Mouse (Mus musculus) heart, adult 2 months (tissue): ENCODE results near the gene Gm7030. TPM values are rescaled to one million over a fixed set of nuclear protein-coding genes. Genes with fewer than 3 reads are reported as not detected.
"Not testable (repeated sequence)": the region's sequence is repeated elsewhere in the genome, so short reads cannot be mapped to it uniquely, and the experiment has no call there.

Experiments
- DNase-seq, 2 experiments: peaks; one replicate each; pipeline ENCODE4 v3.0.0; 2021
- H3K27ac ChIP-seq: fragments of 200-600 bp; 2 replicates; pipeline ENCODE4 v1.8.1; 2022
- H3K27me3 ChIP-seq: fragments of 200-500 bp; 2 replicates; pipeline ENCODE4 v1.6.1; 2012; ENCODE audit warnings: mild to moderate bottlenecking, low read length, inconsistent platforms, mixed read lengths; ENCODE audit not compliant: control insufficient read depth, insufficient read depth
- H3K36me3 ChIP-seq: fragments of 200-500 bp; 2 replicates; pipeline ENCODE4 v1.6.1; 2012; ENCODE audit warnings: low read length, inconsistent platforms; ENCODE audit not compliant: control insufficient read depth, insufficient read depth
- H3K4me1 ChIP-seq: fragments of 200-500 bp; 2 replicates; pipeline ENCODE4 v1.6.1; 2011; ENCODE audit warnings: low read length; ENCODE audit not compliant: control insufficient read depth, insufficient read depth
- H3K4me3 ChIP-seq: fragments of 200-600 bp; 2 replicates; pipeline ENCODE4 v1.8.1; 2022
- H3K79me2 ChIP-seq: fragments of 200-500 bp; replicated peaks from 2 replicates; pipeline ENCODE4 v1.6.1; 2012; ENCODE audit warnings: mild to moderate bottlenecking, inconsistent platforms, low read length, moderate library complexity, mixed read lengths; ENCODE audit not compliant: control insufficient read depth, insufficient read depth
- H3K9ac ChIP-seq: fragments of 200-500 bp; 2 replicates; pipeline ENCODE4 v1.6.1; 2012; ENCODE audit warnings: low read depth, mild to moderate bottlenecking, control low read depth, inconsistent platforms, low read length, mixed read lengths
- CTCF ChIP-seq: fragments of 200-600 bp; IDR thresholded peaks from 2 replicates; pipeline ENCODE4 v1.8.1; 2022; ENCODE audit warnings: antibody characterized with exemption, mild to moderate bottlenecking, moderate library complexity
- EP300 ChIP-seq: fragments of 200-500 bp; IDR thresholded peaks from 2 replicates; pipeline ENCODE4 v1.6.1; 2011; ENCODE audit warnings: low read depth, low read length, control low read depth; ENCODE audit not compliant: insufficient read depth
- POLR2A ChIP-seq: fragments of 200-500 bp; IDR thresholded peaks from 2 replicates; pipeline ENCODE4 v1.6.1; 2011; ENCODE audit warnings: mild to moderate bottlenecking, low read depth, low read length, control low read depth; ENCODE audit not compliant: insufficient read depth
- WGBS: fragments of 180-500 bp; shearing (Covaris S2); methylation state at CpG from one replicate; pipeline ENCODE4 v1.1.7; 2018; 5-methylcytosine and 5-hydroxymethylcytosine counted together
- intact Hi-C: fragments of 180-260 bp; cut with DNase I; formaldehyde crosslinking; loops from one replicate; pipeline ENCODE4 v1.15.1; 2025
- polyA plus RNA-seq: library from polyadenylated mRNA; depleted of rRNA; stranded (reverse); fragments of >200 nt; gene quantifications from 2 replicates; pipeline ENCODE4 v1.2.3, GENCODE M21; 2012
- total RNA-seq, 2 experiments: library from RNA; stranded (reverse); gene quantifications; 2 replicates each; pipeline ENCODE4 v1.2.3; 2021

The Gm7030 gene
- total and polyA plus RNA-seq, 3 experiments: not detected

DNA sequence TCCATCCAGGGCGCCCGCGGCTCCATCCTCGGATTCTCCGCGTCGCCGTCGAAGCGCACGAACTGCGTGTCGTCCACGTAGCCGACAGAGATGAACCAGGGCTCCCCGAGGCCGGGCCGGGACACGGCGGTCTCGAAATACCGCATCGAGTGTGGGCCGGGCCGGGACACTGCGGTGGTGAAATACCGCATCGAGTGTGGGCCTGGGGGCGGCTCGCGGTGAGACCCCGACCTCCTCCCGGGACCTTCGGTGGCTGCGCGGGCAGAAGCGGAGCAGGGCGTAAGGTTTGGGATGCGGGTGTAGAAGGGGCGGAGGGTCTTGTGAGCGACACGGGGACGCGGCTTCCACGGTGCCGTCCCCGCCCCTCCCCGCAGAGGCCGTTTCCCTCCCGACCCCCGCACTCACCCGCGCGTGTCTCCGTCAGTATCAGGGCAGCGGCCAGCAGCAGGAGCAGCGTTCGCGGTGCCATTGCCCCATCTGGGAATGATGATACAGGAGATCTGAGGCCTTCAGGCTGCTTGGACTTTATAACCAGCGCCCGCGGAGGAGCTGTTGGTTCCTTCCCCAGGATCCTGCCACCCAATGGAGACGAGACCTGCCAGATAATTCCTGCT, 38.9 kb upstream of the Gm7030 start, which contains the start of gene Gm8909:
Gene Gm8909, minus strand, starts transcription at position 499 of the 614 bp plus-strand sequence.
- peak within 1 kb of the TSS; percentile 40 for H3K4me3 ChIP-seq
- intact Hi-C loops: no loop called here
- H3K27ac ChIP-seq: no peak within 1 kb of the TSS
- TF ChIP-seq EP300 (no peak), POLR2A (no peak), CTCF (no peak)
- H3K27me3 ChIP-seq: peaks cover 15% of the 10 kb centered on the region
- WGBS: 3% methylated on average over 63 of the region's 63 CpGs
- DNase-seq: no peak
- H3K79me2 ChIP-seq: no peaks in the 10 kb centered on the region
- H3K36me3 ChIP-seq: no peaks in the 10 kb centered on the region
- H3K9ac ChIP-seq: peak within 1 kb of the TSS; percentile 54
- no peaks in the 10 kb centered on the region for H3K4me1 ChIP-seq

DNA sequence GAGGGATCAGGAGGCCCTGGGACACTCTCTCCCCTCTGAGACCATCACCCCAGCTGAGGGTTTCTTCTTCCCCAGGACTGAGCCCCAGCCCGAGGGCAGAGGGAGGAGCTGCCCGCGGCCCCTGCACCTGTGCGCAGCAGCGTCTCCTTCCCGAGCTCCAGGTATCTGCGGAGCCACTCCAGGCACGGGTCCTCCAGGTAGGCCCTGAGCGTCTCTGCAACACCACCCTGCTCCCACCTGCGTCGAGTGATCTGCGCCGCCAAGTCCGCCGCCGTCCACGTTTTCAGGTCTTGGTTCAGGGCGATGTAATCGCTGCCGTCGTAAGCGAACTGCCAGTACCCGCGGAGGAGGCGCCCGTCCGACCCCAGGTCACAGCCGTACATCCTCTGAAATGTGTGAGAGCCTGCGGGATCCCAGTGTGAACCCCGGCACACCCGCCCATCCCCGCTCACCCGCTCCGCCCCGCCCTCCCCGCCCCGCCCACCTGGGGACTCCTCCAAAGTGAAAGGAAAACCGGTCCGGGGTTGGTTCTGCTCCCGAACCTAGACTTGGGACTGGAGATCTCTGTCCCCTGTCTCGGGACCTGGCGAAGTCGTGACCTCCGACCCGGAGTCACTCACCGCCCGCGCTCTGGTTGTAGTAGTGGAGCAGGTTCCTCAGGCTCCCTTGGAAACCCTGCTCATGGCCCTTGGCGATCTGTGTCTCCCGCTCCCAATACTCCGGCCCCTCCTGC, 38.2 kb upstream of the Gm7030 start:
- H3K27me3 ChIP-seq: peaks cover 15% of the 10 kb centered on the region
- intact Hi-C loops: no loop called here
- TF ChIP-seq EP300 (no peak), POLR2A (no peak), CTCF (no peak)
- peak overlapping the region; percentile 54; the same call in 1 of the 2 replicates for H3K9ac ChIP-seq
- H3K36me3 ChIP-seq: no peaks in the 10 kb centered on the region
- H3K4me3 ChIP-seq: peak overlapping the region; percentile 40
- no peaks in the 10 kb centered on the region for H3K79me2 ChIP-seq
- WGBS: 2% methylated on average over 51 of the region's 51 CpGs
- no peak for DNase-seq
- no peaks in the 10 kb centered on the region for H3K4me1 ChIP-seq
- no peak overlapping the region for H3K27ac ChIP-seq

DNA sequence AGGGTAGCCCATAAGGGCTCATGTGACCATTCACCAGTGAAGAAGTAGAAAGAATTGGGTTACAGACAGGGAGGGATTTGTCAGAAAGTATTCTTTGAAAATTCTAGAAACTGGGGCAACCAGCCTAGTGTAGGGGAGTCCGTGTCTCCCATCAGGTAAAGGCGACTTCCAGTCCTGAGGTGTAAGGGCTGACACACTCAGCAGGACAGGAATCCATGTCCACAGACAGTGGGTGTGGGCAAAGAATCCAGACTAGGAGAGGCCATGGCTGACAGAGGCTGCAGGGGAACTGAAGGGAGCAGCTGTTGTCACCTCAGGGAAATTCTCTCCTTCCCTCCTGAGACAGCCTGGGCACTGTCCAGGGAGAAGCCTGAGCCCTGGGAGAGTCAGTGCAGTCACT, 37.7 kb upstream of the Gm7030 start:
- H3K36me3 ChIP-seq, H3K4me1 ChIP-seq, H3K9ac ChIP-seq, H3K4me3 ChIP-seq, DNase-seq, H3K79me2 ChIP-seq, intact Hi-C loops, H3K27ac ChIP-seq: not testable (repeated sequence)
- WGBS: 21% methylated on average over 2 of the region's 2 CpGs
- peaks cover 16% of the 10 kb centered on the region for H3K27me3 ChIP-seq

DNA sequence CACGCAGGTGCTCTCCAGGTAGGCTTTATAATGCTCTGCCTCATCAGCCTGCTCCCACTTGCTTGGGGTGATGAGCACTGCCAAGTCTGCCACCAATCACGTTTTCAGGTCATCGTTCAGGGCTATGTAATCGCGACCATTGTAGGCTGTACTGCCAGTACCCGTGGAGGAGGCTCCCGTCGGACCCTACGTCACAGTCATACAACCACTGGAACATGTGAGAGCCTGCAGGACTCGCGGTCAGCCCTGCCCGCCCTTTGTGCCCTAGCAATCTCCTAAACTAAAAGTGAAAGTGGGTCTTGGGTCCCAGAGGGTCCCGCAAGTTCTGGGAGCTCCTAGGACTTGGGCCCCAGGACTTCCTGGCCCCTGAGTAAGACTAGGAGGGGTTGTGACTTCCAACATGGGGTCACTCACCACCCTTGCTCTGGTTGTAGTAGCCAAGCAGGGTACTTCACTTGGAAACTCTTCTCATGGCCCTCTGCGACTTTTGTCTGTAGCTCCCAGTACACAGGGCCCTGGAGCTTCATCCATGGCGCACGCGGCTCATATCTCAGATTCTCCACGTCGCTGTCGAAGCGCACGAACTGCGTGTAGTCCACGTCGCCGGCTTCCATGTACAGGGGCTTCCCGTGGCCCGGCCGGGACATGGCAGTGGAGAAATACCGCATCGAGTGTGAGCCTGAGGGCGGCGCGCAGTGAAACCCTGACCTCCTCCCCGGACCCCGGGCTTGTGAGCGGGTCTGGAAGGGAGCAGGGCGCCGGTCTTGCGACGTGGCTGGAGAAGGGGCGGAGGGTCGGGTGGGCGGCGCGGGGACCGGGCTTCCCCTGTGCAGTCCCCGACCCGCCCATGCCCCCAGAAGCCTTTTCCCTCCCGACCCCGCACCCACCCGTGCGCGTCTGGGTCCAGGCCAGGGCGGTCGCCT, 32.2 kb upstream of the Gm7030 start:
- Histone ChIP-seq H3K9ac (no peak overlapping the region), H3K36me3 (no peaks in the 10 kb centered on the region), H3K27ac (no peak overlapping the region), H3K27me3 (peaks cover 18% of the 10 kb centered on the region), H3K4me1 (peaks cover 2% of the 10 kb centered on the region), H3K4me3 (no peak overlapping the region; the same call in 1 of the 2 replicates), H3K79me2 (no peaks in the 10 kb centered on the region)
- WGBS: 2% methylated on average over 56 of the region's 56 CpGs
- no peak for TF ChIP-seq CTCF
- TF ChIP-seq EP300: no peak
- no peak for TF ChIP-seq POLR2A
- DNase-seq: no peak
- intact Hi-C loops: no loop called here

DNA sequence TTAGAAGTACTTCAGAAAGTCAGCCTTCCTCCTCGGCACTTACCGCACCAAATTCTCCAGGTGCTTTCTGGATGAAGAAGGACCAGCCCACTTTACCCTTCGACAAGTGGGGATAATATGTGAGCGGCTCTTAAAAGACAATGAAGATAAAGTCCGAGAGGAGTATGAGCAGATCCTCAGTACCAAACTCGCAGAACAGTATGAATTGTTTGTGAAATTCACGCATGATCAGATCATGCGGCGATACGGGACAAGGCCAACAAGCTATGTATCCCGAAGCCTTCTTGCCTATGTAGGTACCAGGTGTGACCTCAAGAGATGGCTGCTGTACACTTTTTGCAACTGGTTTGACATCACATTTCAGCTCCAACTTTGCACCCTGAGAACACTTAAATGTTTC, 29.0 kb upstream of the Gm7030 start:
- H3K36me3 ChIP-seq, H3K4me3 ChIP-seq, H3K79me2 ChIP-seq, H3K4me1 ChIP-seq, intact Hi-C loops, H3K9ac ChIP-seq, DNase-seq, H3K27ac ChIP-seq: not testable (repeated sequence)
- H3K27me3 ChIP-seq: peaks cover 17% of the 10 kb centered on the region
- 19% methylated on average over 11 of the region's 11 CpGs for WGBS

DNA sequence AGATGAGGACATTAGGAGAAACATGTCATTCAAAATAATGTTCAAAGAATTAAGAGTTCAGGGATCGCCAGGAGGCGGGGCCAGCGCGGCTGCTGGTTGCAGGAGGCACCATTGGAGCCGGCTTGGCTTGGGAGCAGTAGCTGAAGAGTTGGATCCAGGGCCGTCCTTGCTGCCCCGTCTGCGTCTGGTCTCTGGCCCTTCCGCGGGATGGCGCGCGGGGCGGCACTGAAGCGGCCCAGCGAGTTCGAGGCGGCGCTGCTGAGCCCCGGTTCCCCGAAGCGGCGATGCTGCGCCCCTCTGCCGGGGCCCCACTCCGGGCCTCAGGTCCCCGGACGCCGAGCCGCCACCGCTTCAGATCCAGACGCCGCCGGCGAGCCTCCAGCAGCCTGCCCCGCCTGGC, 28.6 kb upstream of the Gm7030 start:
- H3K4me3 ChIP-seq, H3K9ac ChIP-seq, H3K36me3 ChIP-seq, H3K79me2 ChIP-seq, intact Hi-C loops, H3K4me1 ChIP-seq, DNase-seq, H3K27ac ChIP-seq: not testable (repeated sequence)
- H3K27me3 ChIP-seq: peaks cover 17% of the 10 kb centered on the region
- WGBS: under 1% methylated on average over 36 of the region's 36 CpGs
